Mouse (Mus musculus): ENCODE results near the gene Ston2. TPM values are rescaled to one million over a fixed set of nuclear protein-coding genes. Genes with fewer than 3 reads are reported as not detected.
A peak's percentile ranks its signal among the peaks of the same experiment; 100 is the strongest.

The Ston2 gene
- polyA plus RNA-seq, 1 experiment from 2014 or later, result 11.1 TPM

- no peak overlapping the region for H3K9ac ChIP-seq
- no peak overlapping the region for H3K4me2 ChIP-seq
- no peaks in the 10 kb centered on the region for H3K27me3 ChIP-seq
- no peak overlapping the region for H3K27ac ChIP-seq
- peak; percentile 35; the same call in 1 of the 2 replicates for ATAC-seq (ENCODE audit: borderline replicate concordance, extremely low read depth, low FRiP score, low TSS enrichment)
- 42% methylated on average over 7 of the region's 7 CpGs for WGBS
- no peaks in the 10 kb centered on the region for H3K9me3 ChIP-seq
- H3K4me3 ChIP-seq, result no peak overlapping the region
- H3K4me1 ChIP-seq, result peaks cover 20% of the 10 kb centered on the region
- H3K36me3 ChIP-seq, result no peaks in the 10 kb centered on the region
These were observed 120.4 kb downstream of the Ston2 start for GRCm38 (mm10) chr12:91667741-91668140.

- H3K4me1 ChIP-seq, result peaks cover 20% of the 10 kb centered on the region
- H3K4me3 ChIP-seq, result no peak overlapping the region
- 81% methylated on average over 3 of the region's 3 CpGs for WGBS
- H3K36me3 ChIP-seq, result no peaks in the 10 kb centered on the region
- no peak for ATAC-seq (ENCODE audit: borderline replicate concordance, extremely low read depth, low FRiP score, low TSS enrichment)
- H3K9ac ChIP-seq, result no peak overlapping the region
- H3K9me3 ChIP-seq, result no peaks in the 10 kb centered on the region
- no peak overlapping the region for H3K27ac ChIP-seq
- no peak overlapping the region for H3K4me2 ChIP-seq
- no peaks in the 10 kb centered on the region for H3K27me3 ChIP-seq
These were observed 121.6 kb downstream of the Ston2 start for GRCm38 (mm10) chr12:91666607-91667006.

- H3K4me1 ChIP-seq, result peaks cover 20% of the 10 kb centered on the region
- no peak overlapping the region for H3K27ac ChIP-seq
- no peak overlapping the region for H3K4me3 ChIP-seq
- H3K4me2 ChIP-seq, result no peak overlapping the region
- no peaks in the 10 kb centered on the region for H3K36me3 ChIP-seq
- ATAC-seq (ENCODE audit: borderline replicate concordance, extremely low read depth, low FRiP score, low TSS enrichment), result no peak
- no peaks in the 10 kb centered on the region for H3K27me3 ChIP-seq
- no peaks in the 10 kb centered on the region for H3K9me3 ChIP-seq
- no peak overlapping the region for H3K9ac ChIP-seq
- WGBS, result 85% methylated on average over 5 of the region's 5 CpGs
These were observed 122.8 kb downstream of the Ston2 start for GRCm38 (mm10) chr12:91665431-91665830.

- ATAC-seq (ENCODE audit: borderline replicate concordance, extremely low read depth, low FRiP score, low TSS enrichment), result no peak
- Histone ChIP-seq H3K27me3 (no peaks in the 10 kb centered on the region), H3K36me3 (no peaks in the 10 kb centered on the region), H3K9me3 (no peaks in the 10 kb centered on the region), H3K4me3 (no peak overlapping the region), H3K27ac (no peak overlapping the region), H3K9ac (no peak overlapping the region), H3K4me2 (no peak overlapping the region), H3K4me1 (peaks cover 14% of the 10 kb centered on the region; the same call in 1 of the 2 replicates)
- WGBS, result 65% methylated on average over 6 of the region's 6 CpGs
These were observed 124.9 kb downstream of the Ston2 start for GRCm38 (mm10) chr12:91663260-91663659.

- no peak overlapping the region for H3K9ac ChIP-seq
- H3K4me3 ChIP-seq, result no peak overlapping the region
- no peaks in the 10 kb centered on the region for H3K36me3 ChIP-seq
- no peaks in the 10 kb centered on the region for H3K9me3 ChIP-seq
- H3K4me1 ChIP-seq, result peaks cover 11% of the 10 kb centered on the region; the same call in 1 of the 2 replicates
- no peak overlapping the region for H3K4me2 ChIP-seq
- 76% methylated on average over 4 of the region's 4 CpGs for WGBS
- no peak for ATAC-seq (ENCODE audit: borderline replicate concordance, extremely low read depth, low FRiP score, low TSS enrichment)
- H3K27me3 ChIP-seq, result no peaks in the 10 kb centered on the region
- no peak overlapping the region for H3K27ac ChIP-seq
These were observed 125.3 kb downstream of the Ston2 start for GRCm38 (mm10) chr12:91662844-91663243.

- no peak for ATAC-seq (ENCODE audit: borderline replicate concordance, extremely low read depth, low FRiP score, low TSS enrichment)
- Histone ChIP-seq H3K4me1 (no peaks in the 10 kb centered on the region), H3K27me3 (no peaks in the 10 kb centered on the region), H3K4me3 (no peak overlapping the region), H3K27ac (no peak overlapping the region), H3K36me3 (no peaks in the 10 kb centered on the region), H3K4me2 (no peak overlapping the region), H3K9me3 (no peaks in the 10 kb centered on the region), H3K9ac (no peak overlapping the region)
- 68% methylated on average over 12 of the region's 12 CpGs for WGBS
These were observed 127.4 kb downstream of the Ston2 start for GRCm38 (mm10) chr12:91660640-91661417.

GRCm38 (mm10) chr12:91654399-91655122 lies 133.6 kb downstream of the Ston2 start:
- no peaks in the 10 kb centered on the region for H3K9me3 ChIP-seq
- H3K4me1 ChIP-seq, result peaks cover 12% of the 10 kb centered on the region; the same call in 1 of the 2 replicates
- H3K9ac ChIP-seq, result no peak overlapping the region
- peak; percentile 84; the same call in 1 of the 2 replicates for ATAC-seq (ENCODE audit: borderline replicate concordance, extremely low read depth, low FRiP score, low TSS enrichment)
- H3K4me3 ChIP-seq, result no peak overlapping the region
- H3K27me3 ChIP-seq, result no peaks in the 10 kb centered on the region
- WGBS, result 39% methylated on average over 3 of the region's 3 CpGs
- H3K36me3 ChIP-seq, result no peaks in the 10 kb centered on the region
- H3K27ac ChIP-seq, result peak overlapping the region; percentile 47
- H3K4me2 ChIP-seq, result no peak overlapping the region

- Histone ChIP-seq H3K4me3 (no peak overlapping the region), H3K4me2 (no peak overlapping the region), H3K9ac (no peak overlapping the region), H3K27ac (no peak overlapping the region), H3K9me3 (no peaks in the 10 kb centered on the region), H3K4me1 (no peaks in the 10 kb centered on the region), H3K27me3 (no peaks in the 10 kb centered on the region), H3K36me3 (peaks cover 16% of the 10 kb centered on the region)
- ATAC-seq (ENCODE audit: borderline replicate concordance, extremely low read depth, low FRiP score, low TSS enrichment), result no peak
- WGBS, result 93% methylated on average over 17 of the region's 17 CpGs
These were observed 139.8 kb downstream of the Ston2 start for GRCm38 (mm10) chr12:91648426-91648825.

GRCm38 (mm10) chr12:91645361-91646123 lies 142.6 kb downstream of the Ston2 start:
- Histone ChIP-seq H3K9ac (no peak overlapping the region), H3K4me3 (no peak overlapping the region), H3K27ac (no peak overlapping the region), H3K9me3 (no peaks in the 10 kb centered on the region), H3K4me1 (peaks cover 9% of the 10 kb centered on the region; the same call in 1 of the 2 replicates), H3K36me3 (peaks cover 16% of the 10 kb centered on the region), H3K27me3 (no peaks in the 10 kb centered on the region), H3K4me2 (no peak overlapping the region)
- no peak for ATAC-seq (ENCODE audit: borderline replicate concordance, extremely low read depth, low FRiP score, low TSS enrichment)
- 81% methylated on average over 6 of the region's 6 CpGs for WGBS

- H3K27ac ChIP-seq, result no peak overlapping the region
- ATAC-seq (ENCODE audit: borderline replicate concordance, extremely low read depth, low FRiP score, low TSS enrichment), result no peak
- no peak overlapping the region for H3K9ac ChIP-seq
- WGBS, result 77% methylated on average over 7 of the region's 7 CpGs
- H3K27me3 ChIP-seq, result no peaks in the 10 kb centered on the region
- H3K4me2 ChIP-seq, result no peak overlapping the region
- H3K36me3 ChIP-seq, result peaks cover 15% of the 10 kb centered on the region
- H3K9me3 ChIP-seq, result no peaks in the 10 kb centered on the region
- H3K4me1 ChIP-seq, result peaks cover 9% of the 10 kb centered on the region; the same call in 1 of the 2 replicates
- no peak overlapping the region for H3K4me3 ChIP-seq
These were observed 145.0 kb downstream of the Ston2 start for GRCm38 (mm10) chr12:91643221-91643620.

- peaks cover 8% of the 10 kb centered on the region; the same call in 1 of the 2 replicates for H3K36me3 ChIP-seq
- H3K9me3 ChIP-seq, result no peaks in the 10 kb centered on the region
- no peak overlapping the region for H3K27ac ChIP-seq
- H3K4me1 ChIP-seq, result peaks cover 9% of the 10 kb centered on the region; the same call in 1 of the 2 replicates
- WGBS, result 77% methylated on average over 12 of the region's 12 CpGs
- no peak overlapping the region for H3K4me2 ChIP-seq
- H3K4me3 ChIP-seq, result no peak overlapping the region
- H3K27me3 ChIP-seq, result no peaks in the 10 kb centered on the region
- ATAC-seq (ENCODE audit: borderline replicate concordance, extremely low read depth, low FRiP score, low TSS enrichment), result no peak
- H3K9ac ChIP-seq, result no peak overlapping the region
These were observed 145.6 kb downstream of the Ston2 start for GRCm38 (mm10) chr12:91642426-91643093.

Data from lung, embryonic 15.5 days (tissue).